Mouse (Mus musculus) midbrain, embryonic 11.5 days (tissue): ENCODE results near the gene Cdc40. TPM values are rescaled to one million over a fixed set of nuclear protein-coding genes. Genes with fewer than 3 reads are reported as not detected.

Source experiments
- ATAC-seq: fragments of 200-750 bp; cut with Nextera tagmentation; 2 replicates; pipeline ENCODE4 v1.8.0; 2017; ENCODE audit warnings: moderate TSS enrichment, moderate library complexity; ENCODE audit not compliant: low FRiP score
- DNase-seq: peaks from one replicate; pipeline ENCODE4 v3.0.0; 2015; ENCODE audit warnings: low spot score; ENCODE audit errors: missing footprints
- H3K27ac ChIP-seq: fragments of 300-500 bp; sonication (generic); 2 replicates; pipeline ENCODE4 v1.5.1; 2014; ENCODE audit warnings: low read depth, low read length
- H3K27me3 ChIP-seq: fragments of 300-500 bp; sonication (generic); 2 replicates; pipeline ENCODE4 v1.6.1; 2014; ENCODE audit warnings: mild to moderate bottlenecking, low read length, moderate library complexity, mixed read lengths; ENCODE audit not compliant: control insufficient read depth, insufficient read depth
- H3K36me3 ChIP-seq: fragments of 300-500 bp; sonication (generic); 2 replicates; pipeline ENCODE4 v1.6.1; 2014; ENCODE audit warnings: mild to moderate bottlenecking, low read length, moderate library complexity, mixed read lengths; ENCODE audit not compliant: control insufficient read depth, insufficient read depth
- H3K4me1 ChIP-seq: fragments of 300-500 bp; sonication (generic); 2 replicates; pipeline ENCODE4 v1.6.1; 2014; ENCODE audit warnings: low read length; ENCODE audit not compliant: control insufficient read depth, insufficient read depth
- H3K4me2 ChIP-seq: fragments of 300-500 bp; sonication (generic); 2 replicates; pipeline ENCODE4 v1.6.1; 2014; ENCODE audit warnings: mild to moderate bottlenecking, moderate library complexity
- H3K4me3 ChIP-seq: fragments of 300-500 bp; sonication (generic); 2 replicates; pipeline ENCODE4 v1.5.1; 2014; ENCODE audit warnings: low read depth, low read length
- H3K9ac ChIP-seq: fragments of 300-500 bp; sonication (generic); 2 replicates; pipeline ENCODE4 v1.6.1; 2014; ENCODE audit warnings: low read length
- H3K9me3 ChIP-seq: fragments of 300-500 bp; sonication (generic); 2 replicates; pipeline ENCODE4 v1.6.1; 2016; ENCODE audit warnings: low read length; ENCODE audit not compliant: control insufficient read depth
- WGBS: fragments of 180-500 bp; shearing (Covaris S2); extraction: QIAGEN DNeasy Blood & Tissue Kit; methylation state at CpG from one replicate; pipeline ENCODE4 v1.1.7; 2014; 5-methylcytosine and 5-hydroxymethylcytosine counted together
- polyA plus RNA-seq: library from polyadenylated mRNA; unstranded; fragments of >200 nt; fragmentation: Nextera tagmentation; extraction: Ambion mirVana; gene quantifications from 2 replicates; pipeline ENCODE4 v1.2.1, GENCODE M21; 2014

Gene Cdc40
- polyA plus RNA-seq, 1 experiment from 2014 or later = 38.7 TPM

DNA sequence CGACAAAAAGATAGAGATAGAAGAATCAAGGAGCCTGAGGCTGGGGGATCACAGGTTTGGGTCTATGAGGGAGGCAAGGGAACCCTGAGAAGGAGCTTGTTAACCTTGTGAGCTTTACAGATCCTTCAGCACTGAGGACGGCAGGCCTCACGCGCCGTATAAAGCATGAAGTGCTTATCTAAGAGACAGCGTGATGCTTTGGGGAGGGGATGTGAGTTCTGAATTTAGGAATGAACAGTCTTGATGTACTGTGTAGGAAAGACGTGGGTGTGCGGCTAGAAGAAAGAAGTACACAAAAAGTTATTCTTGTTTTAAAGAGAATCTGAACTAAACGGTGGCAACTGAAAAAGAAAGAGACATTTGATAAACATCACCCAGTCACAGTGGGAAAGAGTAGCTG, 3.1 kb downstream of the Cdc40 start:
- ATAC-seq = no peak
- H3K27ac ChIP-seq = no peak overlapping the region
- no peaks in the 10 kb centered on the region for H3K36me3 ChIP-seq
- H3K4me2 ChIP-seq = no peak overlapping the region
- no peak overlapping the region for H3K4me3 ChIP-seq
- no peaks in the 10 kb centered on the region for H3K27me3 ChIP-seq
- no peak for DNase-seq
- WGBS = 96% methylated on average over 9 of the region's 9 CpGs
- no peak overlapping the region for H3K9ac ChIP-seq
- no peaks in the 10 kb centered on the region for H3K9me3 ChIP-seq
- peaks cover 3% of the 10 kb centered on the region; the same call in 1 of the 2 replicates for H3K4me1 ChIP-seq

DNA sequence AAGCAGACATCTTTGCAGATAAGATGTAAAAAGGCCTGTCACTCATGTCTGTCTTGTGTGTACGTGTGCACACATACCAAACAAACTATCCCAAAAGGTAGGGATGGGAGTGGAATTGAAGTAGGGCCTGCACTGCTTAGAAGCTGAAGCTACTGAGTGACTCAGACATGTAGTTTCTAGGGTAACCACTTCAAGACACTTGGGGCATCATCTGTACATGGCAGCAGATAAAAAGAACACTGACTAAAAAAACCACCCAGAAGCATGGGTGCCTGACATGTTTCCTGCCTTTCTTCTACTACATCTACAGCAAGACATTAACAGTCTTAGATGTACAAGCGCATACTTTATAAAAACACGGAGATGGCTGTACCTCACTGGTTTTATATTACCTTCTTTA, 4.9 kb downstream of the Cdc40 start:
- no peaks in the 10 kb centered on the region for H3K9me3 ChIP-seq
- ATAC-seq = no peak

DNA sequence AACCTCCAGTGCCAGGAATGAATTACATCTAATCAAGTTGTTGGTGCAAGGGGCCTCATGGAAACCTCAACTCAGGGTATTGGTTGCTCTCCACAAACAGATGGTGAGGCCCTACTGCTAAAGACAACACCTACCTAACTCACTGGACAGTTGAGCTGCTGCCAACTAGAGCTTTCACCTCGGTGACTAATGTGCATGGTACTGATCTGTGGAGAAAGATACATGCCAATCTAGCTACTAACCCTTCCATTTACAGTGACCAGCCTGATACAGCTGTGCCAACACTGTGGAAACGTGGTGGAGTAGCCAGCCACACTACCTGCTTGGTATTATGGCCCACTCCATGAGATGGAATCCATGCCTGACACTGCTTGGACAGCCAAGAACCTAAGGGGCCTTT, 11.1 kb downstream of the Cdc40 start:
- 93% methylated on average over 2 of the region's 2 CpGs for WGBS
- DNase-seq (no peak), ATAC-seq (no peak)
- Histone ChIP-seq H3K27me3 (no peaks in the 10 kb centered on the region), H3K4me1 (no peaks in the 10 kb centered on the region), H3K36me3 (no peaks in the 10 kb centered on the region; the same call in 1 of the 2 replicates), H3K9ac (no peak overlapping the region), H3K4me2 (no peak overlapping the region), H3K27ac (no peak overlapping the region), H3K4me3 (no peak overlapping the region), H3K9me3 (no peaks in the 10 kb centered on the region)

More for the DNA sequence above, 4.9 kb downstream of the Cdc40 start:
- no peak for DNase-seq
- Histone ChIP-seq H3K4me2 (no peak overlapping the region), H3K27ac (no peak overlapping the region), H3K27me3 (no peaks in the 10 kb centered on the region), H3K4me1 (peaks cover 3% of the 10 kb centered on the region; the same call in 1 of the 2 replicates), H3K36me3 (no peaks in the 10 kb centered on the region), H3K4me3 (no peak overlapping the region), H3K9ac (no peak overlapping the region)
- WGBS = 92% methylated on average over 3 of the region's 3 CpGs

DNA sequence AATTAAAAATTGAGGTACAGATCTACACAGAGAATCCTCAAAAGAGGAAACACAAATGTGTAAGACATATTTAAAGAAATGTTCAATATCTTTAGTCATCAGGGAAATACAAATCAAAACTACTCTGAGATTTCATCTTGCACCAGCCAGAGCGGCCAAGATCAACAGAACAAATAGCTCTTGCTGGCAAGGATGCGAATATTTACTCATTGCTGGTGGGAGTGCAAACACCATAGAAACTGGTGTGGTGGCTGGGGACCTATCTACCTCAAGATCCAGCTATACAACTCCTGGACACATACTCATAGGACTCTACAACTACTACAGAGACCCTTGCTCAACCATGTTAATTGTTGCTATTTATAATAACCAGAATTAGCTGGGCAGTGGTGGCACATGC, 11.8 kb downstream of the Cdc40 start:
- Histone ChIP-seq H3K4me2 (no peak overlapping the region), H3K27me3 (no peaks in the 10 kb centered on the region), H3K27ac (no peak overlapping the region), H3K4me3 (no peak overlapping the region), H3K9me3 (no peaks in the 10 kb centered on the region), H3K4me1 (no peaks in the 10 kb centered on the region), H3K9ac (no peak overlapping the region), H3K36me3 (no peaks in the 10 kb centered on the region; the same call in 1 of the 2 replicates)
- ATAC-seq = no peak
- WGBS = 97% methylated on average over 2 of the region's 2 CpGs
- no peak for DNase-seq

DNA sequence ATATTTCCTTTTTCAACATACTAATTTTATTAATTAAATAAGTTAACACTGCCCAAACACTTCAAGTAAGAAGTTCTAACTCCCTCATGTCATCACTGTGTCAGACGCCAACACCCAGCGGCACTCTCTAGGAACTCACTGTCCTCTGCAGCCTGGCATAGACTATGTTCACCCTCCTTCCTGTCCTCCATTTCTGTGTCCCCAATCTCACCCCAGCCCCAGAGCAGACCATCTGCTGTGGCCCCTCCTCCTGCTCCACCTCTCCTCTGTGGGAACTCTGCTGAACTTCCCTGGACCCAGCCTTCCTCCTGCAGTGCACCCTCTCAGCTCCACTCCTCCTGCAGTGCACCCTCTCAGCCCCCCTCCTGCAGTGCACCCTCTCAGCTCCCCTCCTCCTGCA, 15.0 kb downstream of the Cdc40 start:
- ATAC-seq (no peak), DNase-seq (no peak)
- WGBS = 93% methylated on average over 2 of the region's 2 CpGs
- H3K9ac ChIP-seq = no peak overlapping the region
- no peaks in the 10 kb centered on the region; the same call in 1 of the 2 replicates for H3K9me3 ChIP-seq
- no peak overlapping the region for H3K4me3 ChIP-seq
- no peak overlapping the region for H3K27ac ChIP-seq
- no peaks in the 10 kb centered on the region for H3K27me3 ChIP-seq
- H3K4me2 ChIP-seq = no peak overlapping the region
- no peaks in the 10 kb centered on the region for H3K4me1 ChIP-seq
- H3K36me3 ChIP-seq = peaks cover 3% of the 10 kb centered on the region; the same call in 1 of the 2 replicates

DNA sequence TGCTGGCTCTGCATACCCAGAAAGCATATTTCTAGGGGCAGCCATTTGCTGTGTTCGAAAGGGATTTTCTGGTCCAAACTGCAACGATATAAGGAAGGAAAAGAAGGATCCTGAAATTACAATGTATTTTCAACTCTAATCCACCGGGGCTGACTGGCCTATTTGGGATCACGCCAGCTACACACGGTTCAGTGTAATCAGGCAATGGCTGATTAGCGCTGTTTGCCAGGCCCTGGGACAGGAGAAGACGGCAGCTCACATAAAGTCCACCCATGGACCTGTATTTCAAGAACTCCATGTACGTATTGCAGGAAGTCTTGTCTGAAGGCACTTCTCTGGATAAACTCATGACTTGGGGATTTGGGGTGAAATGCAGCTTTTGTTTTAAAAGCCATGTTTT, 25.5 kb downstream of the Cdc40 start:
- H3K27me3 ChIP-seq = no peaks in the 10 kb centered on the region
- no peak overlapping the region for H3K9ac ChIP-seq
- no peak overlapping the region for H3K4me2 ChIP-seq
- no peak for DNase-seq
- H3K27ac ChIP-seq = no peak overlapping the region
- H3K4me3 ChIP-seq = no peak overlapping the region
- WGBS = 94% methylated on average over 8 of the region's 8 CpGs
- H3K4me1 ChIP-seq = no peaks in the 10 kb centered on the region
- no peaks in the 10 kb centered on the region for H3K36me3 ChIP-seq
- H3K9me3 ChIP-seq = no peaks in the 10 kb centered on the region
- ATAC-seq = no peak

DNA sequence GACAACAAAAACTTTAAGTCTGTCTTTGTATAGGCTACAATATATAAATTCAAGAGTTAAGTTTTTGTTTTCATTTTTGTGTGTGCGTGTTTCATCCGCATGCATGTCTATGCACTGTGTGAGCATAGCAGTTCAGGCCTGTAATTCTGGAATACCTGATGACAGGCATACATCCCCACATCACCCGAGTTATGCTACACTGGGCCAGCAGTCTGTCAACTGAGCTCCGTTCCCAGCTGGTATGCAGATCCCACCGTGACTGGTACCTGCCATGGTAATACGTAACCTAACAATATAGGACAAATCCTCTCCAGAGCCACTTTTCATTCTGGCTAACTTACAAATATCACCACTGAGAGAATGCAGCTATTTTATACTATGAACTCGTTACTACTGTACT, 26.4 kb downstream of the Cdc40 start:
- ATAC-seq (no peak), DNase-seq (no peak)
- Histone ChIP-seq H3K9ac (no peak overlapping the region), H3K27me3 (no peaks in the 10 kb centered on the region), H3K4me1 (no peaks in the 10 kb centered on the region), H3K4me2 (no peak overlapping the region), H3K27ac (no peak overlapping the region), H3K9me3 (no peaks in the 10 kb centered on the region), H3K4me3 (no peak overlapping the region), H3K36me3 (no peaks in the 10 kb centered on the region)
- WGBS = 94% methylated on average over 7 of the region's 7 CpGs

DNA sequence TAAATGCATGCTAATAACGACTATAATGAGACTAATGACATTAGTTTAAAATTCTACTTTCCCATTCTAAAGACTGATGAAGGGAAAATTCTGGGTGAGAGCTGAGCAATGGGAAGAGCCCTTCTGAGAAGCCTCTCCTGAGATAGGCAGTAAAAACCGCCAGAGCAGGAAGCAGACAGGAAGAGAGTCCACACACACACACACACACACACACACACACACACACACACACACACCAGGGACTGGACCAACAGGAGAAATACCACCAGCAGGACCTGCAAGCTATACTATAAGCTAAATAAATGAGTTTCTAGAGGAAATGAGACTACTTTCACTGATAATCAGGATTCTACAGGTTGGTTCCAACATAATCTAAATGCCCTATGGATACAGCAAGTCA, 27.5 kb downstream of the Cdc40 start:
- H3K4me1 ChIP-seq = no peaks in the 10 kb centered on the region
- no peak for DNase-seq
- no peaks in the 10 kb centered on the region for H3K27me3 ChIP-seq
- H3K36me3 ChIP-seq = no peaks in the 10 kb centered on the region
- no peak for ATAC-seq
- H3K9me3 ChIP-seq = no peaks in the 10 kb centered on the region
- H3K9ac ChIP-seq = no peak overlapping the region
- no peak overlapping the region for H3K4me3 ChIP-seq
- no peak overlapping the region for H3K4me2 ChIP-seq
- no peak overlapping the region for H3K27ac ChIP-seq
- 79% methylated on average over 2 of the region's 2 CpGs for WGBS

DNA sequence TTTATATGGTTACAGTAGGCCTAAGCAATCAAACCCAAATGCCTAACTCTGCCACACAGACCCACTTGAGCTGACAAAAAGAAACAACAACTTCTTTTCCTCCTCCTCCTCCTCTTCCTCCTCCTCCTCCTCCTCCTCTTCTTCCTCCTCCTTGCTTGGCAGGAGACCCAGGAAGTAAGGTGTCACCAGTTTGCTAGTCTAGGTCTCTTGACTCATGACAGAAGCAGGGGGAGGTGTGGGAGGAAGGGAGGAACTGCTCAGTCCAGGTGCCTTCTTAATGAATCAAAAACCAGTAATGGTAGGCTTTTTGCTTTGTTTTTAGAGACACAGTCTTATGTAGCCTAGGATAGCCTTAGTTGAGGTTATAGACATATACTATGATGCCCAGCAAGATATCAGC, 32.0 kb downstream of the Cdc40 start:
- ATAC-seq (no peak), DNase-seq (no peak)
- no peaks in the 10 kb centered on the region for H3K4me1 ChIP-seq
- no peak overlapping the region for H3K27ac ChIP-seq
- no peaks in the 10 kb centered on the region for H3K9me3 ChIP-seq
- no peak overlapping the region for H3K9ac ChIP-seq
- no peaks in the 10 kb centered on the region for H3K36me3 ChIP-seq
- H3K27me3 ChIP-seq = no peaks in the 10 kb centered on the region
- H3K4me3 ChIP-seq = no peak overlapping the region
- H3K4me2 ChIP-seq = no peak overlapping the region

DNA sequence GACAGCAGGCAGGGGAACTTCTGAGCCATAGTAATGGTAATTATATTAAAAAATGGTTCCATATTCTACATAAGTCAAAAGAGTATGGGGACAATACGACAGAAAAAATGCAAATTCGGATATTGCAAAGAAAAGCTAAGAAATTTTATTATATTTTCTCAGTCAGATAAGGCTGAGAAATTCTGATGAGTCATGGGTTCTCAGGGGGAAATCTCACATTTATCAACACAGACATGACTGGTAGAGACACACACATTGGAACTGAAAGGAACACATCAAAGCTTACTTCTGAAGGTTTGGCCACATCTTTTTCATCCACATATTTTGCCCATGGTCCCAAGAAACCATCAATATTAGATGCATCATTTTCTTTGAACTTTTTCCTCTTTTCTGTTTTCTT, 32.5 kb downstream of the Cdc40 start:
- Histone ChIP-seq H3K4me3 (no peak overlapping the region), H3K27ac (no peak overlapping the region), H3K4me1 (no peaks in the 10 kb centered on the region), H3K4me2 (no peak overlapping the region), H3K9me3 (no peaks in the 10 kb centered on the region), H3K36me3 (no peaks in the 10 kb centered on the region), H3K27me3 (no peaks in the 10 kb centered on the region), H3K9ac (no peak overlapping the region)
- 93% methylated on average over 2 of the region's 2 CpGs for WGBS
- DNase-seq (no peak), ATAC-seq (no peak)
